Mouse (Mus musculus) midbrain, embryonic 15.5 days (tissue): ENCODE measurements around the gene Ndst2. TPM values are rescaled to one million over a fixed set of nuclear protein-coding genes. Genes with fewer than 3 reads are reported as not detected.

Experiments used
- ATAC-seq: fragments of 200-750 bp; cut with Nextera tagmentation; replicated peaks from 2 replicates; pipeline ENCODE4 v1.8.0; 2017; ENCODE audit warnings: moderate TSS enrichment
- H3K27ac ChIP-seq: fragments of 300-500 bp; sonication (generic); 2 replicates; pipeline ENCODE4 v1.5.1; 2015; ENCODE audit warnings: mild to moderate bottlenecking, inconsistent platforms
- H3K27me3 ChIP-seq: fragments of 300-500 bp; sonication (generic); replicated peaks from 2 replicates; pipeline ENCODE4 v1.6.1; 2015; ENCODE audit warnings: inconsistent platforms
- H3K36me3 ChIP-seq: fragments of 300-500 bp; sonication (generic); replicated peaks from 2 replicates; pipeline ENCODE4 v1.6.1; 2015; ENCODE audit warnings: inconsistent platforms
- H3K4me1 ChIP-seq: fragments of 300-500 bp; sonication (generic); 2 replicates; pipeline ENCODE4 v1.6.1; 2015; ENCODE audit warnings: inconsistent platforms
- H3K4me2 ChIP-seq: fragments of 300-500 bp; sonication (generic); 2 replicates; pipeline ENCODE4 v1.6.1; 2015; ENCODE audit warnings: inconsistent platforms, mild to moderate bottlenecking, moderate library complexity
- H3K4me3 ChIP-seq: fragments of 300-500 bp; sonication (generic); 2 replicates; pipeline ENCODE4 v1.5.1; 2015; ENCODE audit warnings: mild to moderate bottlenecking, inconsistent platforms
- H3K9ac ChIP-seq: fragments of 300-500 bp; sonication (generic); 2 replicates; pipeline ENCODE4 v1.6.1; 2015; ENCODE audit warnings: mild to moderate bottlenecking, inconsistent platforms
- H3K9me3 ChIP-seq: fragments of 300-500 bp; sonication (generic); 2 replicates; pipeline ENCODE4 v1.6.1; 2016; ENCODE audit warnings: inconsistent platforms
- WGBS: fragments of 180-500 bp; shearing (Covaris S2); methylation state at CpG from one replicate; pipeline ENCODE4 v1.1.7; 2015; ENCODE audit warnings: mixed read lengths; 5-methylcytosine and 5-hydroxymethylcytosine counted together
- polyA plus RNA-seq: library from polyadenylated mRNA; unstranded; fragments of >200 nt; fragmentation: Nextera tagmentation; extraction: Ambion mirVana; gene quantifications from 2 replicates; pipeline ENCODE4 v1.2.1, GENCODE M21; 2015

The Ndst2 gene
- polyA plus RNA-seq, 1 experiment from 2014 or later: 19.9 TPM

- Histone ChIP-seq H3K27me3 (no peaks in the 10 kb centered on the region), H3K4me3 (peak within 1 kb of the TSS; percentile 70), H3K4me1 (peaks cover 50% of the 10 kb centered on the region), H3K4me2 (peak within 1 kb of the TSS; percentile 84), H3K36me3 (peaks cover 32% of the 10 kb centered on the region), H3K9ac (peak within 1 kb of the TSS; percentile 73), H3K9me3 (no peaks in the 10 kb centered on the region), H3K27ac (peak within 1 kb of the TSS; percentile 96)
- under 1% methylated on average over 111 of the region's 111 CpGs for WGBS
- peak; percentile 94 for ATAC-seq
Observed at GRCm38 (mm10) chr14:20694884-20695760, 39.2 kb downstream of the Ndst2 start, which contains the start of gene Fut11. TSS of gene Fut11 (plus strand) at chr14:20694968.

- Histone ChIP-seq H3K4me3 (peak overlapping the region; percentile 70), H3K4me2 (peak overlapping the region; percentile 84), H3K9ac (peak overlapping the region; percentile 73), H3K36me3 (peaks cover 40% of the 10 kb centered on the region), H3K27ac (peak overlapping the region; percentile 96), H3K4me1 (peaks cover 42% of the 10 kb centered on the region), H3K27me3 (no peaks in the 10 kb centered on the region), H3K9me3 (no peaks in the 10 kb centered on the region)
- WGBS: 48% methylated on average over 13 of the region's 13 CpGs
- peak; percentile 45; the same call in 1 of the 2 replicates for ATAC-seq
Observed at GRCm38 (mm10) chr14:20694185-20694883, 40.0 kb downstream of the Ndst2 start.

GRCm38 (mm10) chr14:20693589-20694101 is 40.7 kb downstream of the Ndst2 start:
- Histone ChIP-seq H3K4me2 (no peak overlapping the region), H3K4me1 (peaks cover 36% of the 10 kb centered on the region), H3K36me3 (peaks cover 47% of the 10 kb centered on the region), H3K27ac (no peak overlapping the region), H3K27me3 (no peaks in the 10 kb centered on the region), H3K4me3 (no peak overlapping the region), H3K9ac (no peak overlapping the region), H3K9me3 (no peaks in the 10 kb centered on the region)
- 97% methylated on average over 10 of the region's 10 CpGs for WGBS
- ATAC-seq: no peak

GRCm38 (mm10) chr14:20691772-20692171 is 42.6 kb downstream of the Ndst2 start:
- no peak for ATAC-seq
- Histone ChIP-seq H3K9ac (no peak overlapping the region), H3K4me2 (no peak overlapping the region), H3K9me3 (no peaks in the 10 kb centered on the region), H3K27ac (no peak overlapping the region), H3K4me3 (no peak overlapping the region), H3K27me3 (no peaks in the 10 kb centered on the region), H3K36me3 (peaks cover 65% of the 10 kb centered on the region), H3K4me1 (peaks cover 17% of the 10 kb centered on the region)
- WGBS: 92% methylated on average over 6 of the region's 6 CpGs

- Histone ChIP-seq H3K27ac (no peak overlapping the region), H3K36me3 (peaks cover 92% of the 10 kb centered on the region), H3K4me1 (peaks cover under 1% of the 10 kb centered on the region; the same call in 1 of the 2 replicates), H3K9me3 (no peaks in the 10 kb centered on the region), H3K4me3 (no peak overlapping the region), H3K27me3 (no peaks in the 10 kb centered on the region), H3K4me2 (no peak overlapping the region), H3K9ac (no peak overlapping the region)
- no peak for ATAC-seq
- WGBS: 94% methylated on average over 2 of the region's 2 CpGs
Observed at GRCm38 (mm10) chr14:20689009-20689408, 45.4 kb downstream of the Ndst2 start.

GRCm38 (mm10) chr14:20686576-20686975 is 47.8 kb downstream of the Ndst2 start:
- WGBS: 97% methylated on average over 3 of the region's 3 CpGs

GRCm38 (mm10) chr14:20682498-20682897 is 51.9 kb downstream of the Ndst2 start:
- Histone ChIP-seq H3K36me3 (peaks cover 81% of the 10 kb centered on the region), H3K27me3 (no peaks in the 10 kb centered on the region), H3K9me3 (no peaks in the 10 kb centered on the region), H3K9ac (no peak overlapping the region), H3K4me1 (no peaks in the 10 kb centered on the region), H3K4me3 (no peak overlapping the region), H3K4me2 (no peak overlapping the region), H3K27ac (no peak overlapping the region)
- ATAC-seq: no peak
- WGBS: 82% methylated on average over 3 of the region's 3 CpGs

More at GRCm38 (mm10) chr14:20686576-20686975, 47.8 kb downstream of the Ndst2 start:
- Histone ChIP-seq H3K27ac (no peak overlapping the region), H3K4me3 (no peak overlapping the region), H3K4me2 (no peak overlapping the region), H3K9me3 (no peaks in the 10 kb centered on the region), H3K27me3 (no peaks in the 10 kb centered on the region), H3K9ac (no peak overlapping the region), H3K4me1 (no peaks in the 10 kb centered on the region), H3K36me3 (peaks cover 92% of the 10 kb centered on the region)
- ATAC-seq: no peak

GRCm38 (mm10) chr14:20681742-20682141 is 52.6 kb downstream of the Ndst2 start:
- no peaks in the 10 kb centered on the region; the same call in 1 of the 2 replicates for H3K4me1 ChIP-seq
- no peaks in the 10 kb centered on the region for H3K9me3 ChIP-seq
- WGBS: 91% methylated on average over 2 of the region's 2 CpGs
- no peak overlapping the region for H3K4me3 ChIP-seq
- no peaks in the 10 kb centered on the region for H3K27me3 ChIP-seq
- no peak overlapping the region for H3K4me2 ChIP-seq
- ATAC-seq: no peak
- peaks cover 77% of the 10 kb centered on the region for H3K36me3 ChIP-seq
- no peak overlapping the region for H3K27ac ChIP-seq
- no peak overlapping the region for H3K9ac ChIP-seq

- Histone ChIP-seq H3K9ac (no peak overlapping the region), H3K9me3 (no peaks in the 10 kb centered on the region), H3K4me3 (no peak overlapping the region), H3K4me1 (peaks cover 19% of the 10 kb centered on the region), H3K36me3 (peaks cover 49% of the 10 kb centered on the region), H3K27ac (no peak overlapping the region), H3K27me3 (no peaks in the 10 kb centered on the region), H3K4me2 (no peak overlapping the region)
- no peak for ATAC-seq
- 95% methylated on average over 4 of the region's 4 CpGs for WGBS
Observed at GRCm38 (mm10) chr14:20677906-20678305, 56.5 kb downstream of the Ndst2 start.

GRCm38 (mm10) chr14:20674064-20674833 is 60.1 kb downstream of the Ndst2 start, which contains the start of gene Sec24c:
TSS of gene Sec24c (plus strand) at chr14:20674308.
- Histone ChIP-seq H3K27ac (peak within 1 kb of the TSS; percentile 85), H3K36me3 (peaks cover 28% of the 10 kb centered on the region), H3K4me3 (peak within 1 kb of the TSS; percentile 85), H3K4me2 (peak within 1 kb of the TSS; percentile 89), H3K27me3 (0 out of 2 replicates have a peak, but pooled peaks cover 5% of the 10 kb centered on the region), H3K4me1 (peaks cover 19% of the 10 kb centered on the region), H3K9me3 (no peaks in the 10 kb centered on the region), H3K9ac (peak within 1 kb of the TSS; percentile 81)
- ATAC-seq: peak; percentile 97
- WGBS: under 1% methylated on average over 43 of the region's 43 CpGs

GRCm38 (mm10) chr14:20673735-20674063 is 60.7 kb downstream of the Ndst2 start:
- peaks cover 23% of the 10 kb centered on the region for H3K36me3 ChIP-seq
- peak; percentile 88 for ATAC-seq
- H3K4me1 ChIP-seq: peaks cover 19% of the 10 kb centered on the region
- peak overlapping the region; percentile 76 for H3K27ac ChIP-seq
- H3K27me3 ChIP-seq: peaks cover 8% of the 10 kb centered on the region; the same call in 1 of the 2 replicates
- peak overlapping the region; percentile 37 for H3K9ac ChIP-seq
- peak overlapping the region; percentile 89 for H3K4me2 ChIP-seq
- H3K4me3 ChIP-seq: peak overlapping the region; percentile 85
- 11% methylated on average over 13 of the region's 13 CpGs for WGBS
- no peaks in the 10 kb centered on the region for H3K9me3 ChIP-seq
